Mouse (Mus musculus): ENCODE data around the gene Xaf1. TPM values are rescaled to one million over a fixed set of nuclear protein-coding genes. Genes with fewer than 3 reads are reported as not detected.

Gene Xaf1
- total and polyA plus RNA-seq, 3 experiments, result 1.0 to 1.8 TPM; not detected in 1

GRCm38 (mm10) chr11:72362347-72362741 lies 60.9 kb downstream of the Xaf1 start, which contains the start of gene Tekt1:
Tekt1 (minus strand) TSS chr11:72362442.
- Histone ChIP-seq H3K27me3 (ENCODE audit: control insufficient read depth in 1 of 2, insufficient read depth in 2 of 2, low read length in 2 of 2) (peaks cover 0 to 5% of the 10 kb centered on the region in 2 experiments; a peak in 2 of 4 replicates), H3K9ac (ENCODE audit: control insufficient read depth, low read depth, low read length, poor library complexity, severe bottlenecking) (no peak within 1 kb of the TSS), H3K36me3 (ENCODE audit: control insufficient read depth in 1 of 2, insufficient read depth in 2 of 2, low read length in 2 of 2) (peaks cover 0 to 7% of the 10 kb centered on the region in 2 experiments; a peak in 1 of 4 replicates), H3K79me2 (ENCODE audit: control insufficient read depth, insufficient read depth, low read length, poor library complexity) (no peaks in the 10 kb centered on the region), H3K4me3 (ENCODE audit: control insufficient read depth in 1 of 2, insufficient read depth in 1 of 2, low read depth in 2 of 2, low read length in 2 of 2) (no peak within 1 kb of the TSS), H3K9me3 (replicated peaks; ENCODE audit: insufficient read depth, low read length) (no peaks in the 10 kb centered on the region), H3K27ac (ENCODE audit: control insufficient read depth, low read depth, low read length) (no peak within 1 kb of the TSS), H3K4me1 (ENCODE audit: control insufficient read depth in 1 of 2, insufficient read depth in 2 of 2, low read length in 2 of 2) (peaks cover 0 to 10% of the 10 kb centered on the region in 2 experiments; a peak in 1 of 4 replicates)
- TF ChIP-seq ZC3H11A (IDR thresholded peaks at IDR 0.05; ENCODE audit: low read depth, low read length), result no peak
- TF ChIP-seq ZMIZ1 (IDR thresholded peaks at IDR 0.05; ENCODE audit: low read depth, low read length), result no peak
- no peak for TF ChIP-seq NELFE (IDR thresholded peaks at IDR 0.05; ENCODE audit: low read depth, low read length)
- TF ChIP-seq ELF1 (IDR thresholded peaks at IDR 0.05; ENCODE audit: low read depth, low read length), result no peak
- TF ChIP-seq SIN3A (IDR thresholded peaks at IDR 0.05; ENCODE audit: low read length), result no peak
- TF ChIP-seq CTCF (IDR thresholded peaks at IDR 0.05 in 2 of 3, conservative IDR thresholded peaks at IDR 0.05 in 1 of 3; ENCODE audit: control insufficient read depth in 1 of 3, insufficient read depth in 1 of 3, low read depth in 2 of 3, low read length in 3 of 3, poor library complexity in 1 of 3, severe bottlenecking in 1 of 3), result no peak
- no peak for TF ChIP-seq HCFC1 (IDR thresholded peaks at IDR 0.05; ENCODE audit: low read depth, low read length)
- no peak for TF ChIP-seq RAD21 (IDR thresholded peaks at IDR 0.05; ENCODE audit: low read depth, low read length)
- no peak for TF ChIP-seq KAT2A (conservative IDR thresholded peaks at IDR 0.05; ENCODE audit: low read depth, low read length)
- no peak for TF ChIP-seq POLR2AphosphoS5 (IDR thresholded peaks at IDR 0.05; ENCODE audit: borderline replicate concordance, low read depth, low read length)
- no peak for TF ChIP-seq JUND (IDR thresholded peaks at IDR 0.05; ENCODE audit: low read depth, low read length)
- TF ChIP-seq GABPA (IDR thresholded peaks at IDR 0.05; ENCODE audit: low read depth, low read length), result no peak
- TF ChIP-seq POLR2AphosphoS2 (IDR thresholded peaks at IDR 0.05; ENCODE audit: low read length), result no peak
- TF ChIP-seq UBTF (IDR thresholded peaks at IDR 0.05; ENCODE audit: borderline replicate concordance, insufficient read depth, low read depth, low read length), result no peak
- no peak for TF ChIP-seq SMC3 (IDR thresholded peaks at IDR 0.05; ENCODE audit: low read depth, low read length)
- no peak for TF ChIP-seq MAX (IDR thresholded peaks at IDR 0.05; ENCODE audit: low read length)
- no peak for TF ChIP-seq MAFK (IDR thresholded peaks at IDR 0.05; ENCODE audit: borderline replicate concordance, low read depth, low read length)
- no peak for TF ChIP-seq CHD2 (IDR thresholded peaks at IDR 0.05; ENCODE audit: low read length)
- no peak for DNase-seq (ENCODE audit: low read depth, low spot score)

Other genes with a start within 250 kb of the Xaf1 start
- gene Pitpnm3, start 165.9 kb upstream of the Xaf1 start, total RNA-seq (2012; rRNA removed), result not detected in 2 replicates
- gene Pitpnm3, start 165.9 kb upstream of the Xaf1 start, polyA plus RNA-seq (2012; ENCODE audit: insufficient read depth in 1 of 2, insufficient read length in 2 of 2, low read depth in 1 of 2, low replicate concordance in 2 of 2, missing spikeins in 1 of 2), result under 1 TPM in 1 of 2 experiments, not detected in 1; 0.24 TPM
- 1.5 and 1.6 TPM in 2 replicates for gene Gm43951, start 94.8 kb upstream of the Xaf1 start, total RNA-seq (2012; rRNA removed)
- gene Gm43951, start 94.8 kb upstream of the Xaf1 start, polyA plus RNA-seq (2012; ENCODE audit: insufficient read depth in 1 of 2, insufficient read length in 2 of 2, low read depth in 1 of 2, low replicate concordance in 2 of 2, missing spikeins in 1 of 2), result 1 to 10 TPM in 1 of 2 experiments, not detected in 1; 2.0 TPM
- gene 4933427D14Rik, start 94.2 kb upstream of the Xaf1 start, total RNA-seq (2012; rRNA removed), result 17.5 and 19.6 TPM in 2 replicates
- gene 4933427D14Rik, start 94.2 kb upstream of the Xaf1 start, polyA plus RNA-seq (2012; ENCODE audit: insufficient read depth in 1 of 2, insufficient read length in 2 of 2, low read depth in 1 of 2, low replicate concordance in 2 of 2, missing spikeins in 1 of 2), result 10 to 100 TPM in 1 of 2 experiments, not detected in 1; 14.5 TPM
- gene Txndc17, start 94.1 kb upstream of the Xaf1 start, total RNA-seq (2012; rRNA removed), result 194 and 210 TPM in 2 replicates
- gene Txndc17, start 94.1 kb upstream of the Xaf1 start, polyA plus RNA-seq (2012; ENCODE audit: insufficient read depth in 1 of 2, insufficient read length in 2 of 2, low read depth in 1 of 2, low replicate concordance in 2 of 2, missing spikeins in 1 of 2), result 100 to 1,000 TPM in 1 of 2 experiments, not detected in 1; 196 TPM
- 18.2 and 21.1 TPM in 2 replicates for gene Med31, start 86.0 kb upstream of the Xaf1 start, total RNA-seq (2012; rRNA removed)
- 10 to 100 TPM in 1 of 2 experiments, not detected in 1; 12.1 TPM for gene Med31, start 86.0 kb upstream of the Xaf1 start, polyA plus RNA-seq (2012; ENCODE audit: insufficient read depth in 1 of 2, insufficient read length in 2 of 2, low read depth in 1 of 2, low replicate concordance in 2 of 2, missing spikeins in 1 of 2)
- gene Slc13a5, start 34.4 kb upstream of the Xaf1 start, total RNA-seq (2012; rRNA removed), result not detected in 2 replicates
- not detected for gene Slc13a5, start 34.4 kb upstream of the Xaf1 start, polyA plus RNA-seq (2012; ENCODE audit: insufficient read depth in 1 of 2, insufficient read length in 2 of 2, low read depth in 1 of 2, low replicate concordance in 2 of 2, missing spikeins in 1 of 2)
- gene Fbxo39, start 12.8 kb downstream of the Xaf1 start, total RNA-seq (2012; rRNA removed), result not detected in 2 replicates
- not detected for gene Fbxo39, start 12.8 kb downstream of the Xaf1 start, polyA plus RNA-seq (2012; ENCODE audit: insufficient read depth in 1 of 2, insufficient read length in 2 of 2, low read depth in 1 of 2, low replicate concordance in 2 of 2, missing spikeins in 1 of 2)
- gene Tekt1, start 60.8 kb downstream of the Xaf1 start, total RNA-seq (2012; rRNA removed), result not detected in 2 replicates
- not detected for gene Tekt1, start 60.8 kb downstream of the Xaf1 start, polyA plus RNA-seq (2012; ENCODE audit: insufficient read depth in 1 of 2, insufficient read length in 2 of 2, low read depth in 1 of 2, low replicate concordance in 2 of 2, missing spikeins in 1 of 2)
- 10.9 and 11.1 TPM in 2 replicates for gene Smtnl2, start 110.1 kb downstream of the Xaf1 start, total RNA-seq (2012; rRNA removed)
- 10 to 100 TPM in 1 of 2 experiments, not detected in 1; 10.2 TPM for gene Smtnl2, start 110.1 kb downstream of the Xaf1 start, polyA plus RNA-seq (2012; ENCODE audit: insufficient read depth in 1 of 2, insufficient read length in 2 of 2, low read depth in 1 of 2, low replicate concordance in 2 of 2, missing spikeins in 1 of 2)
- not detected in 2 replicates for gene Ggt6, start 133.9 kb downstream of the Xaf1 start, total RNA-seq (2012; rRNA removed)
- gene Ggt6, start 133.9 kb downstream of the Xaf1 start, polyA plus RNA-seq (2012; ENCODE audit: insufficient read depth in 1 of 2, insufficient read length in 2 of 2, low read depth in 1 of 2, low replicate concordance in 2 of 2, missing spikeins in 1 of 2), result under 1 TPM in 1 of 2 experiments, not detected in 1; 0.04 TPM
- 328 and 344 TPM in 2 replicates for gene Mybbp1a, start 139.7 kb downstream of the Xaf1 start, total RNA-seq (2012; rRNA removed)
- 1,000 to 10,000 TPM in 1 of 2 experiments, 100 to 1,000 TPM in 1; 602 to 3,394 TPM for gene Mybbp1a, start 139.7 kb downstream of the Xaf1 start, polyA plus RNA-seq (2012; ENCODE audit: insufficient read depth in 1 of 2, insufficient read length in 2 of 2, low read depth in 1 of 2, low replicate concordance in 2 of 2, missing spikeins in 1 of 2)
- 0.33 and 0.58 TPM in 2 replicates for gene Spns2, start 188.3 kb downstream of the Xaf1 start, total RNA-seq (2012; rRNA removed)
- 1 to 10 TPM in 1 of 2 experiments, not detected in 1; 3.0 TPM for gene Spns2, start 188.3 kb downstream of the Xaf1 start, polyA plus RNA-seq (2012; ENCODE audit: insufficient read depth in 1 of 2, insufficient read length in 2 of 2, low read depth in 1 of 2, low replicate concordance in 2 of 2, missing spikeins in 1 of 2)
- gene Spns3, start 248.9 kb downstream of the Xaf1 start, total RNA-seq (2012; rRNA removed), result 5.2 and 10.6 TPM in 2 replicates
- 10 to 100 TPM in 1 of 2 experiments, not detected in 1; 12.7 TPM for gene Spns3, start 248.9 kb downstream of the Xaf1 start, polyA plus RNA-seq (2012; ENCODE audit: insufficient read depth in 1 of 2, insufficient read length in 2 of 2, low read depth in 1 of 2, low replicate concordance in 2 of 2, missing spikeins in 1 of 2)

Measured in MEL (cell line).